Mouse (Mus musculus): ENCODE data around the gene Mfsd6. TPM values are rescaled to one million over a fixed set of nuclear protein-coding genes. Genes with fewer than 3 reads are reported as not detected.
A peak's percentile ranks its signal among the peaks of the same experiment; 100 is the strongest.

Mfsd6 gene
- polyA plus RNA-seq, 1 experiment from 2014 or later = 6.7 TPM

- H3K4me3 ChIP-seq = no peak overlapping the region
- no peak for ATAC-seq (replicated peaks)
- H3K4me1 ChIP-seq = no peaks in the 10 kb centered on the region
- H3K4me2 ChIP-seq (replicated peaks) = no peak overlapping the region
- no peak overlapping the region for H3K9ac ChIP-seq (replicated peaks)
- no peaks in the 10 kb centered on the region for H3K9me3 ChIP-seq
- no peaks in the 10 kb centered on the region for H3K36me3 ChIP-seq
- no peak overlapping the region for H3K27ac ChIP-seq (replicated peaks)
- no peaks in the 10 kb centered on the region for H3K27me3 ChIP-seq
- WGBS = 80% methylated on average over 4 of the region's 4 CpGs
Measured at GRCm38 (mm10) chr1:52734208-52734607, 6.9 kb upstream of the Mfsd6 start.

- 51% methylated on average over 1 of the region's 1 CpGs for WGBS
- Histone ChIP-seq H3K36me3 (no peaks in the 10 kb centered on the region), H3K9ac (replicated peaks) (no peak overlapping the region), H3K27ac (replicated peaks) (no peak overlapping the region), H3K4me2 (replicated peaks) (no peak overlapping the region), H3K4me1 (peaks cover 13% of the 10 kb centered on the region), H3K4me3 (no peak overlapping the region), H3K9me3 (no peaks in the 10 kb centered on the region), H3K27me3 (no peaks in the 10 kb centered on the region)
- ATAC-seq (replicated peaks) = no peak
Measured at GRCm38 (mm10) chr1:52730258-52730657, 3.0 kb upstream of the Mfsd6 start.

GRCm38 (mm10) chr1:52728857-52729489 lies 1.7 kb upstream of the Mfsd6 start:
- no peak overlapping the region for H3K27ac ChIP-seq (replicated peaks)
- H3K27me3 ChIP-seq = no peaks in the 10 kb centered on the region
- H3K4me2 ChIP-seq (replicated peaks) = no peak overlapping the region
- no peak overlapping the region for H3K4me3 ChIP-seq
- peaks cover 13% of the 10 kb centered on the region for H3K4me1 ChIP-seq
- no peak for ATAC-seq (replicated peaks)
- H3K9me3 ChIP-seq = no peaks in the 10 kb centered on the region
- H3K9ac ChIP-seq (replicated peaks) = no peak overlapping the region
- 94% methylated on average over 5 of the region's 5 CpGs for WGBS
- no peaks in the 10 kb centered on the region for H3K36me3 ChIP-seq

- under 1% methylated on average over 49 of the region's 56 CpGs for WGBS
- Histone ChIP-seq H3K4me3 (peak overlapping the region; percentile 78), H3K4me1 (peaks cover 13% of the 10 kb centered on the region), H3K36me3 (no peaks in the 10 kb centered on the region), H3K4me2 (replicated peaks) (peak overlapping the region; percentile 81), H3K9ac (replicated peaks) (peak overlapping the region; percentile 94), H3K27me3 (no peaks in the 10 kb centered on the region), H3K27ac (replicated peaks) (peak overlapping the region; percentile 92), H3K9me3 (no peaks in the 10 kb centered on the region)
- peak; percentile 85 for ATAC-seq (replicated peaks)
Measured at GRCm38 (mm10) chr1:52726371-52727055, 749 bp downstream of the Mfsd6 start.

- H3K4me1 ChIP-seq = peaks cover 10% of the 10 kb centered on the region
- ATAC-seq (replicated peaks) = no peak
- no peak overlapping the region for H3K4me3 ChIP-seq
- no peak overlapping the region for H3K9ac ChIP-seq (replicated peaks)
- H3K36me3 ChIP-seq = no peaks in the 10 kb centered on the region
- H3K9me3 ChIP-seq = no peaks in the 10 kb centered on the region
- no peaks in the 10 kb centered on the region for H3K27me3 ChIP-seq
- H3K27ac ChIP-seq (replicated peaks) = no peak overlapping the region
- 61% methylated on average over 4 of the region's 4 CpGs for WGBS
- H3K4me2 ChIP-seq (replicated peaks) = no peak overlapping the region
Measured at GRCm38 (mm10) chr1:52722586-52722985, 4.7 kb downstream of the Mfsd6 start.

- Histone ChIP-seq H3K36me3 (no peaks in the 10 kb centered on the region), H3K27me3 (no peaks in the 10 kb centered on the region), H3K9ac (replicated peaks) (no peak overlapping the region), H3K4me2 (replicated peaks) (no peak overlapping the region), H3K27ac (replicated peaks) (no peak overlapping the region), H3K4me3 (no peak overlapping the region), H3K9me3 (no peaks in the 10 kb centered on the region), H3K4me1 (peaks cover 6% of the 10 kb centered on the region)
- ATAC-seq (replicated peaks) = no peak
- WGBS = 63% methylated on average over 5 of the region's 5 CpGs
Measured at GRCm38 (mm10) chr1:52719096-52719495, 8.2 kb downstream of the Mfsd6 start.

GRCm38 (mm10) chr1:52718068-52718748 lies 9.1 kb downstream of the Mfsd6 start:
- Histone ChIP-seq H3K9me3 (no peaks in the 10 kb centered on the region), H3K36me3 (no peaks in the 10 kb centered on the region), H3K27ac (replicated peaks) (0 out of 2 replicates have a peak overlapping the region, but pooled peaks have one; percentile 2), H3K27me3 (no peaks in the 10 kb centered on the region), H3K4me3 (no peak overlapping the region), H3K4me2 (replicated peaks) (no peak overlapping the region), H3K4me1 (peaks cover 7% of the 10 kb centered on the region), H3K9ac (replicated peaks) (no peak overlapping the region)
- WGBS = 53% methylated on average over 3 of the region's 3 CpGs
- peak; percentile 80 for ATAC-seq (replicated peaks)

GRCm38 (mm10) chr1:52714451-52714850 lies 12.8 kb downstream of the Mfsd6 start:
- H3K4me1 ChIP-seq = peaks cover 7% of the 10 kb centered on the region
- no peak overlapping the region for H3K9ac ChIP-seq (replicated peaks)
- no peak for ATAC-seq (replicated peaks)
- no peak overlapping the region for H3K4me2 ChIP-seq (replicated peaks)
- H3K9me3 ChIP-seq = no peaks in the 10 kb centered on the region
- H3K4me3 ChIP-seq = no peak overlapping the region
- 35% methylated on average over 1 of the region's 1 CpGs for WGBS
- no peak overlapping the region for H3K27ac ChIP-seq (replicated peaks)
- no peaks in the 10 kb centered on the region for H3K27me3 ChIP-seq
- H3K36me3 ChIP-seq = no peaks in the 10 kb centered on the region

- peaks cover 7% of the 10 kb centered on the region for H3K4me1 ChIP-seq
- 43% methylated on average over 3 of the region's 3 CpGs for WGBS
- H3K36me3 ChIP-seq = no peaks in the 10 kb centered on the region
- no peak for ATAC-seq (replicated peaks)
- H3K9ac ChIP-seq (replicated peaks) = no peak overlapping the region
- no peaks in the 10 kb centered on the region for H3K9me3 ChIP-seq
- no peaks in the 10 kb centered on the region for H3K27me3 ChIP-seq
- H3K4me3 ChIP-seq = no peak overlapping the region
- H3K4me2 ChIP-seq (replicated peaks) = no peak overlapping the region
- no peak overlapping the region for H3K27ac ChIP-seq (replicated peaks)
Measured at GRCm38 (mm10) chr1:52714021-52714420, 13.2 kb downstream of the Mfsd6 start.

- Histone ChIP-seq H3K4me2 (replicated peaks) (no peak overlapping the region), H3K4me1 (no peaks in the 10 kb centered on the region), H3K27ac (replicated peaks) (no peak overlapping the region), H3K9ac (replicated peaks) (no peak overlapping the region), H3K4me3 (no peak overlapping the region), H3K36me3 (peaks cover 7% of the 10 kb centered on the region; the same call in 1 of the 2 replicates), H3K9me3 (no peaks in the 10 kb centered on the region), H3K27me3 (no peaks in the 10 kb centered on the region)
- ATAC-seq (replicated peaks) = no peak
- 93% methylated on average over 6 of the region's 6 CpGs for WGBS
Measured at GRCm38 (mm10) chr1:52708745-52709144, 18.5 kb downstream of the Mfsd6 start.

- WGBS = 93% methylated on average over 3 of the region's 3 CpGs
- H3K4me2 ChIP-seq (replicated peaks) = no peak overlapping the region
- no peaks in the 10 kb centered on the region for H3K27me3 ChIP-seq
- H3K27ac ChIP-seq (replicated peaks) = no peak overlapping the region
- H3K9me3 ChIP-seq = no peaks in the 10 kb centered on the region
- H3K36me3 ChIP-seq = peaks cover 7% of the 10 kb centered on the region; the same call in 1 of the 2 replicates
- H3K4me3 ChIP-seq = no peak overlapping the region
- no peak overlapping the region for H3K9ac ChIP-seq (replicated peaks)
- no peak for ATAC-seq (replicated peaks)
- H3K4me1 ChIP-seq = no peaks in the 10 kb centered on the region
Measured at GRCm38 (mm10) chr1:52707030-52707429, 20.2 kb downstream of the Mfsd6 start.

GRCm38 (mm10) chr1:52702738-52703491 lies 24.3 kb downstream of the Mfsd6 start:
- no peak for ATAC-seq (replicated peaks)
- no peaks in the 10 kb centered on the region for H3K27me3 ChIP-seq
- H3K9me3 ChIP-seq = no peaks in the 10 kb centered on the region
- 0 out of 2 replicates have a peak, but pooled peaks cover 3% of the 10 kb centered on the region for H3K36me3 ChIP-seq
- H3K9ac ChIP-seq (replicated peaks) = no peak overlapping the region
- 74% methylated on average over 7 of the region's 7 CpGs for WGBS
- H3K4me1 ChIP-seq = no peaks in the 10 kb centered on the region
- H3K4me2 ChIP-seq (replicated peaks) = no peak overlapping the region
- H3K4me3 ChIP-seq = no peak overlapping the region
- H3K27ac ChIP-seq (replicated peaks) = no peak overlapping the region
